In the genomic region with DNA sequence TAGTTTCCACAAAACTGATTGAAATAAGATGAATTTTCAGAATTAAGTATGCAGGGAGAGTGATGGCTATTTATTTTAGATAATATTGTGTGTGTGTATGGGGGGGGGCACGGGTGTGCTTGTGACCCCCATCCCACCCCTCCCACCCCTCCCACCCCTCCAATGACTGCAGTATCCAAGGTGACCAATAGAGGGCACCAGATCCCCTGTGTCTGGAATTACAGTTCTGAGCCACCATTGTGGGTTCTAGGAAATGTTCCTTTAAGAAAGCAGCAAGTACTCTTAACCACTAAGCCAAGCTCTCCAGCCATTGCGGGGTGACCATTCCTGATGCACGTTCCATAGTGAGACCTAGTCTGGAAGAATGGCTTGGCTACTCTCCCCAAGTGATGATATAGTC, we compare ENCODE assay signal across 12 mouse cellular contexts.
DNase-seq lines count a peak whose midpoint lies in the region; ATAC-seq and TF ChIP-seq lines count a peak whose summit lies in the region.
"Had no signal": no experiment of that assay in that cellular context is flagged by ENCODE, and none has a peak within 500 bp of the region (broad histone marks: within the 10 kb centered on the region; RNA-seq: fewer than 3 reads in every experiment).

No protein-coding gene starts in this region.

- ATAC-seq in intestine, postnatal 0 days: no peak
- no peak for ATAC-seq in intestine, embryonic 16.5 days

- H3K9me3 ChIP-seq in intestine, postnatal 0 days (ENCODE audit: control insufficient read depth): no peaks in the 10 kb centered on the region
- H3K9me3 ChIP-seq in intestine, embryonic 16.5 days (ENCODE audit: control insufficient read depth, low read length): no peaks in the 10 kb centered on the region
- H3K9me3 ChIP-seq: neural tube, embryonic 13.5 days had no signal

- no peaks in the 10 kb centered on the region for H3K36me3 ChIP-seq in intestine, postnatal 0 days (ENCODE audit: control insufficient read depth, insufficient read depth)
- no peaks in the 10 kb centered on the region for H3K36me3 ChIP-seq in intestine, embryonic 16.5 days (ENCODE audit: control insufficient read depth, insufficient read depth, low read length)
- H3K36me3 ChIP-seq: neural tube, embryonic 13.5 days had no signal

- H3K4me2 ChIP-seq in intestine, postnatal 0 days (replicated peaks; ENCODE audit: low read depth): no peak overlapping the region
- H3K4me2 ChIP-seq in intestine, embryonic 16.5 days (ENCODE audit: low read depth, low read length): no peak overlapping the region
- H3K4me2 ChIP-seq: neural tube, embryonic 13.5 days had no signal

- 34% methylated on average over 3 of the region's 3 CpGs for WGBS in intestine, postnatal 0 days
- WGBS in intestine, embryonic 16.5 days: 31% methylated on average over 3 of the region's 3 CpGs

- no peaks in the 10 kb centered on the region for H3K27me3 ChIP-seq in intestine, postnatal 0 days (replicated peaks; ENCODE audit: control insufficient read depth, insufficient read depth, low read length)
- H3K27me3 ChIP-seq in intestine, embryonic 16.5 days (replicated peaks; ENCODE audit: control insufficient read depth, insufficient read depth, low read length): no peaks in the 10 kb centered on the region
- H3K27me3 ChIP-seq: neural tube, embryonic 13.5 days had no signal

- peak; percentile 17 for DNase-seq in adrenal gland, postnatal 10 days
- DNase-seq in adrenal gland, adult 2 months: no peak
- DNase-seq in 416B (ENCODE audit: low read depth): peak; percentile 8
- DNase-seq in embryo, embryonic 10.5 days (ENCODE audit: low spot score): peak; percentile 60
- DNase-seq in urinary bladder, postnatal 36 days (ENCODE audit: low spot score in 2 of 2): no peak
- DNase-seq in right cerebral cortex, postnatal 36 days (ENCODE audit: low spot score in 2 of 2): no peak
- DNase-seq: cerebellum, adult 2 months had no signal

- no peak overlapping the region for H3K9ac ChIP-seq in intestine, postnatal 0 days (ENCODE audit: low read depth, low read length)
- H3K9ac ChIP-seq in intestine, embryonic 16.5 days (ENCODE audit: low read depth, low read length): no peak overlapping the region
- H3K9ac ChIP-seq: neural tube, embryonic 13.5 days had no signal

- no peaks in the 10 kb centered on the region for H3K4me1 ChIP-seq in intestine, postnatal 0 days (replicated peaks; ENCODE audit: control insufficient read depth, insufficient read depth, low read length)
- no peaks in the 10 kb centered on the region for H3K4me1 ChIP-seq in intestine, embryonic 16.5 days (ENCODE audit: control insufficient read depth, insufficient read depth, low read length)

- TF ChIP-seq CTCF in intestine, postnatal 0 days (IDR thresholded peaks at IDR 0.05; ENCODE audit: low read depth): peak; percentile 62

- H3K4me3 ChIP-seq in intestine, postnatal 0 days (ENCODE audit: low read depth, low read length): no peak overlapping the region
- no peak overlapping the region for H3K4me3 ChIP-seq in intestine, embryonic 16.5 days (ENCODE audit: low read length)
- H3K4me3 ChIP-seq: erythroblast, embryonic 14.5 days; neural tube, embryonic 13.5 days had no signal

- H3K27ac ChIP-seq in intestine, postnatal 0 days (ENCODE audit: low read depth, low read length): no peak overlapping the region
- H3K27ac ChIP-seq in intestine, embryonic 16.5 days (ENCODE audit: low read length): no peak overlapping the region
- H3K27ac ChIP-seq: macrophage; neural tube, embryonic 13.5 days had no signal

Comparison
In these comparisons a context has a peak if more than half of its experiments do, and no peak if none do; other contexts are left out.
1. DNase-seq: peak in adrenal gland, postnatal 10 days (single experiment), 416B (single experiment) and embryo, embryonic 10.5 days (single experiment); none in adrenal gland, adult 2 months (single experiment), urinary bladder, postnatal 36 days (0 of 2) and right cerebral cortex, postnatal 36 days (0 of 2).